Mouse (Mus musculus): ENCODE data around the gene 1700012B07Rik. TPM values are rescaled to one million over a fixed set of nuclear protein-coding genes. Genes with fewer than 3 reads are reported as not detected.
A peak's percentile ranks its signal among the peaks of the same experiment; 100 is the strongest.

1700012B07Rik gene
- polyA plus RNA-seq, 1 experiment from 2014 or later, result not detected

DNA sequence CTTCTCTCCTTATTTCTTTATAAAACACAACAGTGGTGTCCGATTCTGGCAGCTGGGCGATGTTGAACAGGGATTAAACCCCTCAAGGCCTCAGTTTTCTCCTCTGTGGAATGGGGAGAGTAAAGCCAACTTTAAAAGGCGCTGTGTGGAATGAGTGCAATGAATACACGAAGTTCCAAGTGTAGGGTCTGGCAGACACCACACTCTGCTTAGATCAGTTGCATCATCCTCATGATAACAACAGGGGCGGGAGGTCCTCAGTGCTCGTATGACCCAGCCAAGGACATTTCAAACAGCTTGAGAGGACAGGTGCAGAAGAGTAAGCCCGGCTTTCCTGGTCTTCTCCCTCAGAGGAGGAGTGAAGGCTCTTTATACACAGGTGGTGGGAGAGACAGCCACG, 26.2 kb upstream of the 1700012B07Rik start:
- 80% methylated on average over 8 of the region's 8 CpGs for WGBS
- ATAC-seq (ENCODE audit: insufficient read depth, low FRiP score), result no peak
- Histone ChIP-seq H3K36me3 (ENCODE audit: control insufficient read depth, insufficient read depth, low read length) (no peaks in the 10 kb centered on the region), H3K9me3 (replicated peaks; ENCODE audit: control insufficient read depth, low read length) (no peaks in the 10 kb centered on the region), H3K9ac (ENCODE audit: low read length) (no peak overlapping the region), H3K4me2 (ENCODE audit: low read depth, low read length) (no peak overlapping the region), H3K27me3 (ENCODE audit: control insufficient read depth, insufficient read depth, low read length) (no peaks in the 10 kb centered on the region), H3K4me1 (ENCODE audit: control insufficient read depth, insufficient read depth, low read length) (no peaks in the 10 kb centered on the region), H3K27ac (ENCODE audit: low read length) (no peak overlapping the region), H3K4me3 (replicated peaks; ENCODE audit: low read length) (no peak overlapping the region)

DNA sequence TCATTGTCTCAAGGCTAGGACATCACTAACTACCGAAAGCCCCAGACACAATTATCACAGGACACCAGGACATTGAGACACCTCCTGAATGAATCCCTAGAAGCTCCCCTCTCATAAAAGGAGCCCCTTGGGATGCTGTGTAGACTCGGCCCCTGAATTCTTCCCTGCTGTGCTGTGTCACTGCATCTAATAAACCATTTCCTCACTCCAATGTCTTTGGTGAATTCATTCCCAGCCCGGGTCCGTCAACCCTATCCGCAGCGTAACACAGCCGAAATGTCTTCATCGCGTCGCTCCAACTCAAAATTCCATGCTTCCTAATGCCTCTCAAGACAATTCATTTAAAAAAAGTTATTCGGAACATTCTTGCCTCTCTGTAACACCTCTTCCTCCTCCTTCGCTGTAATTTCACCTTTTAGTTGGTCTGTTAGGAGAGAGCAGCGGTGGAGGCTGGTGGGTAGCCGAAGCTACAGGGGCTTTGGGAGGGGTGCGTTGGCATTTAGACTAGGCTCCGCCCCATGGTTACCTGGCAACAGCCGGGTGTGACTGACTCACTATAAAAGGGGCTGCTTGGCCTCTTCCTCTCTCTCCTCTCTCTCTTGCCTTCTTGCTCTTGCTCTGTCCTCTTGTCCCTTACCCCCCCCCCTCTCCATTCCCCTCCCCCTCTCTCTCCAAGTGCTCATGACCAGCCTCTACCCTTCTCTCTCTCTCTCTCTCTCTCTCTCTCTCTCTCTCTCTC, 25.6 kb upstream of the 1700012B07Rik start:
- Histone ChIP-seq H3K9ac (ENCODE audit: low read length) (no peak overlapping the region), H3K9me3 (replicated peaks; ENCODE audit: control insufficient read depth, low read length) (no peaks in the 10 kb centered on the region), H3K27me3 (ENCODE audit: control insufficient read depth, insufficient read depth, low read length) (no peaks in the 10 kb centered on the region), H3K4me1 (ENCODE audit: control insufficient read depth, insufficient read depth, low read length) (no peaks in the 10 kb centered on the region), H3K36me3 (ENCODE audit: control insufficient read depth, insufficient read depth, low read length) (no peaks in the 10 kb centered on the region), H3K4me3 (replicated peaks; ENCODE audit: low read length) (no peak overlapping the region), H3K4me2 (ENCODE audit: low read depth, low read length) (no peak overlapping the region), H3K27ac (ENCODE audit: low read length) (no peak overlapping the region)
- WGBS, result 66% methylated on average over 17 of the region's 17 CpGs
- no peak for ATAC-seq (ENCODE audit: insufficient read depth, low FRiP score)

DNA sequence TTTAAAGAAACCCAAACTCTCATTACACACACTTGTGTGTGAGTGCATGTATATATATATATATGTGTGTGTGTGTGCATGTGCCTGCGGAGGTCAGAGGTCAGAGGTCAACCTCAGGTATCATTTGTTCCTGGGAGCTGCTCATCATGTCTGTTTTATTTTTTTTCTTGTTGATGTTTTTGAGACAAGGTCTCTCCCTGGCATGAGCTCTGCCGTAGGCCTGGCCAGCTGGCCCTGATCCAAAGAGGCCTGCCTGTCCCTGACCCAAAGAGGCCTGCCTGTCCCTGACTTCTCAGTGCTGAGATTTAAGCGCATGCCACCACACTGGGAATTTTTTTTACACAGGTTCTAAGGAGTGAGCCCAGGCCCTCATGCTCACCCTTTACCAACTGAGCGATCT, 24.1 kb upstream of the 1700012B07Rik start:
- H3K36me3 ChIP-seq (ENCODE audit: control insufficient read depth, insufficient read depth, low read length), result no peaks in the 10 kb centered on the region
- no peak overlapping the region for H3K27ac ChIP-seq (ENCODE audit: low read length)
- H3K9ac ChIP-seq (ENCODE audit: low read length), result no peak overlapping the region
- 76% methylated on average over 4 of the region's 4 CpGs for WGBS
- no peaks in the 10 kb centered on the region for H3K9me3 ChIP-seq (replicated peaks; ENCODE audit: control insufficient read depth, low read length)
- no peak overlapping the region for H3K4me3 ChIP-seq (replicated peaks; ENCODE audit: low read length)
- no peaks in the 10 kb centered on the region for H3K27me3 ChIP-seq (ENCODE audit: control insufficient read depth, insufficient read depth, low read length)
- H3K4me2 ChIP-seq (ENCODE audit: low read depth, low read length), result no peak overlapping the region
- no peaks in the 10 kb centered on the region for H3K4me1 ChIP-seq (ENCODE audit: control insufficient read depth, insufficient read depth, low read length)
- ATAC-seq (ENCODE audit: insufficient read depth, low FRiP score), result no peak

DNA sequence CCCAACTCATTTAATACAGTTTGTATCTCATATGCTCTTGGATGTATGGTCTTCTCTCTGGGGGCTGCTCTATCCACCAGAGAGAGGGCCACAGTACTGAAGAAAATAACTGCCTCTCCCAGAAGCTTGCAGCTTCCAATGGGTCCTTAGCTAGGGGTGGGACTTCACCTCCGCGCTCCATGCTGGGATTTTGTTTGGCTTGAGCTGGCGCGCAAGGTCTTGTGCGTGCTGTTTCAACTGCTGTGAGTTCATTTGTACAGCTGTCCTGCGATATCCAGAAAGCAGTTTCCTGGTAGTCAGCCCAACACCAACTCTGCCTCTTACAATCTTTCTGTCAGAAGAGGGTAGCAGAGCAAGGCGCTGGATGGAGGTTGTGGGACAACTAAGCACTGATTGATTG, 18.5 kb upstream of the 1700012B07Rik start:
- Histone ChIP-seq H3K4me1 (ENCODE audit: control insufficient read depth, insufficient read depth, low read length) (no peaks in the 10 kb centered on the region), H3K27ac (ENCODE audit: low read length) (no peak overlapping the region), H3K9me3 (replicated peaks; ENCODE audit: control insufficient read depth, low read length) (no peaks in the 10 kb centered on the region), H3K36me3 (ENCODE audit: control insufficient read depth, insufficient read depth, low read length) (no peaks in the 10 kb centered on the region), H3K9ac (ENCODE audit: low read length) (no peak overlapping the region), H3K4me2 (ENCODE audit: low read depth, low read length) (no peak overlapping the region), H3K4me3 (replicated peaks; ENCODE audit: low read length) (no peak overlapping the region), H3K27me3 (ENCODE audit: control insufficient read depth, insufficient read depth, low read length) (no peaks in the 10 kb centered on the region)
- peak; percentile 53; the same call in 1 of the 2 replicates for ATAC-seq (ENCODE audit: insufficient read depth, low FRiP score)
- 35% methylated on average over 7 of the region's 7 CpGs for WGBS

DNA sequence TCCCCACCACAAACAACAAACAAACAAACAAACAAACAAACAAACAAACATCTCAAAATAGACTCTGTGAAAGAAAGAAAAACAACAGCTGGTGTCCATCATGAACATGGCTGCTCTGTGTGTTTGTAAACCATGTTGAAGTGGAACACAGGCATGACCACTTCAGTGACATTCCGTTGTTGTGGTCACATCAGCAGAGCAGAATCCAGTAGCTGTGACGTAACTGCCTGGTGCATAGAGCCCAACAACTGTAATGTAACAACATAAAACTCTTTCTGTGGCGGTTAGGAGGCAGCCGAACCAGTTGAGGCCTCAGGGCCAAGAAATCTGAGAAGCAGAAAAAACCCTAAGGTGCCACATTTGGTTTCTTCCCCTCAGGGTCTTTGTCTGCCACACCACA, 17.8 kb upstream of the 1700012B07Rik start:
- Histone ChIP-seq H3K9me3 (replicated peaks; ENCODE audit: control insufficient read depth, low read length) (no peaks in the 10 kb centered on the region), H3K27me3 (ENCODE audit: control insufficient read depth, insufficient read depth, low read length) (no peaks in the 10 kb centered on the region), H3K36me3 (ENCODE audit: control insufficient read depth, insufficient read depth, low read length) (no peaks in the 10 kb centered on the region), H3K4me1 (ENCODE audit: control insufficient read depth, insufficient read depth, low read length) (no peaks in the 10 kb centered on the region), H3K4me2 (ENCODE audit: low read depth, low read length) (no peak overlapping the region), H3K9ac (ENCODE audit: low read length) (no peak overlapping the region), H3K4me3 (replicated peaks; ENCODE audit: low read length) (no peak overlapping the region), H3K27ac (ENCODE audit: low read length) (no peak overlapping the region)
- WGBS, result 59% methylated on average over 4 of the region's 4 CpGs
- ATAC-seq (ENCODE audit: insufficient read depth, low FRiP score), result no peak

DNA sequence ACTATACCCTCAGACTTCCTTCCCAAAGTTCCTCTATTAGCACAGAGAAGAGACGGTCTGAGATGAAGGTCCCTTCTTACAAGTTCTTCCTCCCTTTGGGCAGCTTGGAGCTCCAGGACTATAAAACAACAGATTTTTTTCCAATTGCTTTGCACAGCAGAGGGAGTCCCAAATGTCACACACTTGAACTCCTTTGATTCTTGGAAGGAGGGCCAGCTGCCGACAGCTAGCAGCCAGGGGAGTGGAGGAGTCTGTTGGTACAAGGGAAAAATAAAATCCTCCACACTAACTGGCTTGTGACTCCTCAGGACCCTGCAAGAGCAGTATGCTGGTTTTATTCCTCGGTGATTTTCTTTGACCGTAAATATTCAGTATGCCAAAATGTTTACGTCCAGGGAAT, 16.6 kb upstream of the 1700012B07Rik start:
- Histone ChIP-seq H3K9ac (ENCODE audit: low read length) (no peak overlapping the region), H3K4me3 (replicated peaks; ENCODE audit: low read length) (no peak overlapping the region), H3K4me2 (ENCODE audit: low read depth, low read length) (no peak overlapping the region), H3K27me3 (ENCODE audit: control insufficient read depth, insufficient read depth, low read length) (no peaks in the 10 kb centered on the region), H3K36me3 (ENCODE audit: control insufficient read depth, insufficient read depth, low read length) (no peaks in the 10 kb centered on the region), H3K4me1 (ENCODE audit: control insufficient read depth, insufficient read depth, low read length) (no peaks in the 10 kb centered on the region), H3K9me3 (replicated peaks; ENCODE audit: control insufficient read depth, low read length) (no peaks in the 10 kb centered on the region), H3K27ac (ENCODE audit: low read length) (no peak overlapping the region)
- ATAC-seq (ENCODE audit: insufficient read depth, low FRiP score), result no peak
- 62% methylated on average over 5 of the region's 5 CpGs for WGBS

DNA sequence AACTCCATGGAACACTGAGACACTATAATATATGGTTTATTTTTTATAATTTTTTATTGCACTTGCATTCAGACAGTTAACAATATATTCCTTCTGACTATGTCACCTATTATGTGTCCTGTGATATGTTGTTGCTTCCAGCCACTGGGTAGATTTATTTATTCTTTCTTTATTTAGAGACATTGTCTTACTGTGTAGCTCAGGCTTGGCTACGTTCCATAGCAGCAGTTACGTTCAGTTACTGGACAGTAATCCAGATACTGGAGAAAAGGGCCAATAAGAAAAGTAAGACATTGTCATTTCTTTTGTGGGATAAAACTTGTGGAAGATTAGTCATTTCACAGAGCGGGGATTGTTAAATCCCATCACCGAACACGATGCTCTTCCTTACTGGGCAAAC, 2.5 kb upstream of the 1700012B07Rik start:
- no peak overlapping the region for H3K4me2 ChIP-seq (ENCODE audit: low read depth, low read length)
- no peak overlapping the region for H3K4me3 ChIP-seq (replicated peaks; ENCODE audit: low read length)
- H3K9ac ChIP-seq (ENCODE audit: low read length), result no peak overlapping the region
- WGBS, result 60% methylated on average over 5 of the region's 5 CpGs
- ATAC-seq (ENCODE audit: insufficient read depth, low FRiP score), result no peak
- H3K27ac ChIP-seq (ENCODE audit: low read length), result no peak overlapping the region
- H3K27me3 ChIP-seq (ENCODE audit: control insufficient read depth, insufficient read depth, low read length), result no peaks in the 10 kb centered on the region
- H3K9me3 ChIP-seq (replicated peaks; ENCODE audit: control insufficient read depth, low read length), result no peaks in the 10 kb centered on the region
- H3K36me3 ChIP-seq (ENCODE audit: control insufficient read depth, insufficient read depth, low read length), result no peaks in the 10 kb centered on the region
- H3K4me1 ChIP-seq (ENCODE audit: control insufficient read depth, insufficient read depth, low read length), result no peaks in the 10 kb centered on the region

DNA sequence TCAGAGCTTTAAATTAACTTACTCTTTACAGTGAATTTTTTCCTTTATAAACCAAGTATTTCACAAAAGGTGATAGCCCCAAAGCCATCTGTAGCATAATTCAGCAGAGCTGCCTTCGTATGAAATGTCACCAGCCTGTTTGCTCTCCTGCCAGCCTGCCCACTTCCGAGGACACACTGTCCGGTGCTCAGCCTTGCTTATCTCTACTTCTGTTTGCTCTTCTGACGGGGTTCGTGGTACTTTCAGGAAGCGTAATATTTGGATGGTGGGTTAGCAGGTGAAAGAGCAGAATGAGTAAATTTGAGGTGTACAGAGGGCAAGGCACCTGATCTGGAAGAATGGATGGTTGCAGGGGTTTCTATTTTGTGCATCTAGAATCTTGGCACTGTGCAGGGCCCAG, 5.6 kb downstream of the 1700012B07Rik start:
- peak; percentile 17; the same call in 1 of the 2 replicates for ATAC-seq (ENCODE audit: insufficient read depth, low FRiP score)
- H3K36me3 ChIP-seq (ENCODE audit: control insufficient read depth, insufficient read depth, low read length), result no peaks in the 10 kb centered on the region
- H3K27me3 ChIP-seq (ENCODE audit: control insufficient read depth, insufficient read depth, low read length), result no peaks in the 10 kb centered on the region
- no peak overlapping the region for H3K9ac ChIP-seq (ENCODE audit: low read length)
- H3K4me1 ChIP-seq (ENCODE audit: control insufficient read depth, insufficient read depth, low read length), result no peaks in the 10 kb centered on the region
- WGBS, result 46% methylated on average over 6 of the region's 6 CpGs
- no peaks in the 10 kb centered on the region for H3K9me3 ChIP-seq (replicated peaks; ENCODE audit: control insufficient read depth, low read length)
- H3K27ac ChIP-seq (ENCODE audit: low read length), result no peak overlapping the region
- H3K4me2 ChIP-seq (ENCODE audit: low read depth, low read length), result no peak overlapping the region
- no peak overlapping the region for H3K4me3 ChIP-seq (replicated peaks; ENCODE audit: low read length)

DNA sequence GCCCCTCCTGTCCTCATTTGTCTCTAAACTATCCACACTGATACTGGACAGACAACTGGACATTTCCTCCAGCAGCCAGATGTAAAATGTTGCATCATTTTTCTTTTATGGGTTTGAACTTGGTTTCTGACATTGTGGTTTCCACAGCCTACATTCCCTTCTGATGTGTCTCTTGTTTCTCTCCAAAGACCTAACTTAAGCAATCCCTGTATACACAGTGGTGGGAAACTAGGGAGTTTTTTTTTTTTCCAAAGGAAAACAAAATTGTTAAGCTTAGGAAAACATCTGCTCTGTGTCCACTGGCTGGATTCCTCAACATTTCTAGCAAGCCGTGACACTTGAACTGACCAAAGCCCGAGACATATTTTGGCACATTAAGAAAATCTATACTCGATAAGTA, 10.4 kb downstream of the 1700012B07Rik start:
- Histone ChIP-seq H3K27ac (ENCODE audit: low read length) (no peak overlapping the region), H3K36me3 (ENCODE audit: control insufficient read depth, insufficient read depth, low read length) (no peaks in the 10 kb centered on the region), H3K9ac (ENCODE audit: low read length) (no peak overlapping the region), H3K4me2 (ENCODE audit: low read depth, low read length) (no peak overlapping the region), H3K27me3 (ENCODE audit: control insufficient read depth, insufficient read depth, low read length) (no peaks in the 10 kb centered on the region), H3K9me3 (replicated peaks; ENCODE audit: control insufficient read depth, low read length) (no peaks in the 10 kb centered on the region), H3K4me3 (replicated peaks; ENCODE audit: low read length) (no peak overlapping the region), H3K4me1 (ENCODE audit: control insufficient read depth, insufficient read depth, low read length) (no peaks in the 10 kb centered on the region)
- WGBS, result 58% methylated on average over 3 of the region's 3 CpGs
- ATAC-seq (ENCODE audit: insufficient read depth, low FRiP score), result no peak

Measured in stomach, embryonic 16.5 days (tissue).